Mouse (Mus musculus) central nervous system, embryonic 18 days (tissue): ENCODE data around the gene G6pc. TPM values are rescaled to one million over a fixed set of nuclear protein-coding genes. Genes with fewer than 3 reads are reported as not detected.

Source experiments
- polyA plus RNA-seq: library from polyadenylated mRNA; depleted of rRNA; stranded (reverse); fragments of >200 nt; gene quantifications from 2 replicates; pipeline ENCODE4 v1.2.3, GENCODE M21; 2012; rRNA removed

The G6pc gene
- 0.03 and 0.05 TPM in 2 replicates for polyA plus RNA-seq

GRCm38 (mm10) chr11:101367326-101367935, at the start of gene G6pc:
TSS of gene G6pc (plus strand) at chr11:101367561.

GRCm38 (mm10) chr11:101324763-101325162, 42.6 kb upstream of the G6pc start, which contains the start of gene Aoc2:
TSS of gene Aoc2 (plus strand) at chr11:101325063.

GRCm38 (mm10) chr11:101330371-101330924, 36.9 kb upstream of the G6pc start, which contains the start of gene Aoc3:
TSS of gene Aoc3 (plus strand) at chr11:101330605.

GRCm38 (mm10) chr11:101417101-101417855, 49.9 kb downstream of the G6pc start, which contains the start of gene Aarsd1:
TSS of gene Aarsd1 (minus strand) at chr11:101417615.

GRCm38 (mm10) chr11:101424105-101424851, 56.9 kb downstream of the G6pc start, which contains the start of gene Gm27029:
TSS of gene Gm27029 (minus strand) at chr11:101424796.

GRCm38 (mm10) chr11:101424925-101425813, 57.8 kb downstream of the G6pc start, which contains the start of the genes Rundc1 and Ptges3l:
TSS of gene Rundc1 (plus strand) at chr11:101425085.
TSS of gene Ptges3l (minus strand) at chr11:101425333.

Other genes starting within 250 kb of the G6pc start
- 66.9 and 68.5 TPM in 2 replicates for gene Retreg3, start 247.7 kb upstream of the G6pc start, polyA plus RNA-seq
- gene Tubg1, start 247.6 kb upstream of the G6pc start, polyA plus RNA-seq: 15.2 and 15.6 TPM in 2 replicates
- gene Tubg2, start 211.7 kb upstream of the G6pc start, polyA plus RNA-seq: 31.8 and 33.7 TPM in 2 replicates
- gene Cntnap1, start 197.0 kb upstream of the G6pc start, polyA plus RNA-seq: 7.4 and 9.2 TPM in 2 replicates
- gene Plekhh3, start 196.2 kb upstream of the G6pc start, polyA plus RNA-seq: 6.5 and 7.9 TPM in 2 replicates
- 0.21 and 0.28 TPM in 2 replicates for gene Ccr10, start 192.1 kb upstream of the G6pc start, polyA plus RNA-seq
- gene Ezh1, start 141.1 kb upstream of the G6pc start, polyA plus RNA-seq: 37.9 and 39.6 TPM in 2 replicates
- gene Ramp2, start 121.5 kb upstream of the G6pc start, polyA plus RNA-seq: 79.4 and 81.7 TPM in 2 replicates
- gene Vps25, start 113.9 kb upstream of the G6pc start, polyA plus RNA-seq: 56.9 and 58.5 TPM in 2 replicates
- gene Wnk4, start 107.0 kb upstream of the G6pc start, polyA plus RNA-seq: 4.4 and 5.4 TPM in 2 replicates
- 0.66 and 0.69 TPM in 2 replicates for gene Cntd1, start 88.5 kb upstream of the G6pc start, polyA plus RNA-seq
- gene Coa3, start 88.4 kb upstream of the G6pc start, polyA plus RNA-seq: 165 and 213 TPM in 2 replicates
- gene Becn1, start 65.3 kb upstream of the G6pc start, polyA plus RNA-seq: 115 and 124 TPM in 2 replicates
- gene Psme3, start 51.3 kb upstream of the G6pc start, polyA plus RNA-seq: 103 and 105 TPM in 2 replicates
- 7.0 and 7.4 TPM in 2 replicates for gene Aoc2, start 42.5 kb upstream of the G6pc start, polyA plus RNA-seq
- 0.52 and 0.82 TPM in 2 replicates for gene Aoc3, start 37.0 kb upstream of the G6pc start, polyA plus RNA-seq
- 49.2 and 49.6 TPM in 2 replicates for gene Aarsd1, start 50.1 kb downstream of the G6pc start, polyA plus RNA-seq
- 4.1 and 4.2 TPM in 2 replicates for gene Gm27029, start 57.2 kb downstream of the G6pc start, polyA plus RNA-seq
- gene Rundc1, start 57.5 kb downstream of the G6pc start, polyA plus RNA-seq: 29.8 and 30.1 TPM in 2 replicates
- 2.3 and 5.0 TPM in 2 replicates for gene Ptges3l, start 57.8 kb downstream of the G6pc start, polyA plus RNA-seq
- 841 and 842 TPM in 2 replicates for gene Rpl27, start 74.7 kb downstream of the G6pc start, polyA plus RNA-seq
- gene Ifi35, start 80.8 kb downstream of the G6pc start, polyA plus RNA-seq: 6.2 and 7.4 TPM in 2 replicates
- 118 and 125 TPM in 2 replicates for gene Rnd2, start 97.4 kb downstream of the G6pc start, polyA plus RNA-seq
- 162 and 171 TPM in 2 replicates for gene Vat1, start 98.7 kb downstream of the G6pc start, polyA plus RNA-seq
- 2.2 and 2.7 TPM in 2 replicates for gene Brca1, start 184.4 kb downstream of the G6pc start, polyA plus RNA-seq
- gene Nbr1, start 184.6 kb downstream of the G6pc start, polyA plus RNA-seq: 100 and 103 TPM in 2 replicates
- gene Tmem106a, start 214.7 kb downstream of the G6pc start, polyA plus RNA-seq: 3.3 and 3.5 TPM in 2 replicates
- not detected in 2 replicates for gene Gm11634, start 231.7 kb downstream of the G6pc start, polyA plus RNA-seq